Mouse (Mus musculus): ENCODE data around the gene Pqlc3.

DNA sequence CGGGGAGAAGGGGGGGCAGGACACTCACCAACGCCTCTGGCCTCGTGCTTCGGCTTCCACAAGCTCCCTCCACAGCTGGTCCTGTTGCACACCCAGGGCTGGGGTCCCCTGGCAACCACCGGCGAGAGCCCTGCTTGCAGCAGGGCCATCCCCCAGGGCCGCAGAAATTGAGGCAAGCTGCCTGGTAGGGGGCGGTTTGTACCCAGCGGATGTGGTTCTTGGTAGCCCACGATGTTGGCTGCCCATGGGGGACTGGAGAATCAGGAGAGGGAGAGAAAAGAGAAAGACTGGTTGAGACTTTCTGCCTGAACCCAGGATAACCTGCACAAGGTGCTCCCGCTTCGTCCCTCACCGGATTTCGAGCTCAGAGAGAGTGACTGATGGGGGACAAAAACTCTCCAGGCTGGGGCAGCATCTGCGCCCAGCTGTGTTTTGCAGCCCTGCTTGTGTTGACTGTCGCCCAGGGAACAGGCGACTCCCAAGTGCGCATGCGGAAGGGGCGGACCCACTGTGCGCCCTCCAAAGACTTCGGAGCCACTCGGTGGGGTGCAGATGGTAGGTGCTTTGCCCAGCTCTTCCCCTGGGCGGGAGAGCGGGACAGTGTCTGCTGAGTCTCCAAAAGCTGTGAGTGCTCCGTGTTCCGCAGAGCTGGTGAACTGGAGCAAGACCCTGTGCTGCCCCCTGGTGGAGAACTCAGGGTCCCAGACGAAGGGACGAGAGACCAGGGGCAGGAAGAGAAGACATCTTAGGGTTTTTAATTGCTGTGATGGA, 11.1 kb upstream of the Pqlc3 start, which contains the start of gene 2410004P03Rik:
- no peak for TF ChIP-seq GATA1 (IDR thresholded peaks at IDR 0.05; ENCODE audit: borderline replicate concordance, low read length)
- TF ChIP-seq FLI1 (IDR thresholded peaks at IDR 0.05; ENCODE audit: low read length) = no peak

All from megakaryocyte, embryonic 14.5 days (primary cell).